Mouse (Mus musculus): ENCODE measurements around the gene Gm17018.
A peak's percentile ranks its signal among the peaks of the same experiment; 100 is the strongest.

Gm17018 gene

GRCm38 (mm10) chr19:45587509-45588292, 27.3 kb downstream of the Gm17018 start:
- no peak for DNase-seq (ENCODE audit: low spot score in 2 of 2)

- no peak for DNase-seq (ENCODE audit: low spot score in 2 of 2)
Measured at GRCm38 (mm10) chr19:45589761-45590160, 29.3 kb downstream of the Gm17018 start.

GRCm38 (mm10) chr19:45591704-45592103, 31.3 kb downstream of the Gm17018 start:
- DNase-seq (ENCODE audit: low spot score in 2 of 2), result peak; percentile 59

DNA sequence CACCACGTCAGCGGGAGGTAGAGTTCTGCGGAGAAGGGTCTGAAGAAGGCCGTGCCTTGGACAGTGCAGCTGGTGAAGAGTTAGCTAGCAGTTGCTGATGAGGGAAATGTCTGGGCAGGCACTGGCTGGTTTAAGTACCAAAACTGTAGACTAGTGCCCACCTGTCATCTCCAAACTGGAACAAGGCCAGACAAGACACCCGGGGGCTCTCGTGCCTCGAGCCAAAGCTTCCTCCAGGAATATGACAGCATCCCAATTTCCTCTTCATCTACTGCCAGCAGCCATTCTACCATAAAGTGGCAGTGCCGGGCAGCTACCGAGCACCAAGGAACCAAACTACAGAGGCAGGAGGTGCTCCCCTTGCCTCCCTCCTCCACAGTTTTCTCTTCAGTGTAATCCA, 32.5 kb downstream of the Gm17018 start:
- no peak for DNase-seq (ENCODE audit: low spot score in 2 of 2)

DNA sequence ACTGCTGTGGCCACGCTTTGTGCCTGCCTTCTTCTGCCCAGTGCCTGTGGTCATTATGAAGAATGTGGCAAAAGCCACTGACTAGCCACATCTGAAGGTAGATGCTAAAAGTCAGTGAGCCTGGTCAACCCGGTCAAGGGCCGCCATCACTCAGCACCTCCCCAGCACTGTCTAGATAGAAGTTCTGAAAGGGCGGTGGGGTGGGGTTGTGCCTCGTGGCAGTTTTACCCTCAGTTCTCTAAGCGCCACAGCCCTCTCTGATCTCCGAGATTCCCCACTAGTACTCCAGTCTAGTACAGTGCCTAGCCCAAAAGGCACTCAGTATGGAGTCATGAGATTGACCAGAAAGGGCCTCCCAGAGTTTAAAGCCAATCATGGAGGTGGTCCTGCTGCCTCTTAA, 33.7 kb downstream of the Gm17018 start:
- DNase-seq (ENCODE audit: low spot score in 2 of 2), result no peak

- no peak for DNase-seq (ENCODE audit: low spot score in 2 of 2)
Measured at GRCm38 (mm10) chr19:45595481-45595880, 35.1 kb downstream of the Gm17018 start.

DNA sequence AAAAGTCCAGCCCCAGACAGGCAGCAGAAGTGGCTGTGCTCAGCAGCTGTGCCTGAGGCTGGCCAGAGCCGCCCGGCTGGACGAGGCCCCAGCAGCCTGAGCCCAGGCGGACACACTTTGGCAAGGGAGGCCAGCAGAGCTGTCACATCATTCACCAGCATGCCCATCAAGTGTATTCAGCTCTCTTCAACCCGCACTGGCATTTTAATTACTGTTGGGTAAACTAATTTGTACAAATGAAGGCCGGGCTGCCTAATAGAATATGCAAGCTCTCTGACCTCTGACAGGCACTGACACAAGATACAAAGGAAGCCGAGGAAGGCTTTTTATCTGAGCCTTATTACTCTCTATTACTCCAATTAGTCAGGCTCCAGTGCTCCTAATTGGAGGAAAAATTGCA, 35.6 kb downstream of the Gm17018 start:
- DNase-seq (ENCODE audit: low spot score in 2 of 2), result peak in 1 of 2 experiments; percentile 63

GRCm38 (mm10) chr19:45596434-45596833, 36.0 kb downstream of the Gm17018 start:
- DNase-seq (ENCODE audit: low spot score in 2 of 2), result no peak

DNA sequence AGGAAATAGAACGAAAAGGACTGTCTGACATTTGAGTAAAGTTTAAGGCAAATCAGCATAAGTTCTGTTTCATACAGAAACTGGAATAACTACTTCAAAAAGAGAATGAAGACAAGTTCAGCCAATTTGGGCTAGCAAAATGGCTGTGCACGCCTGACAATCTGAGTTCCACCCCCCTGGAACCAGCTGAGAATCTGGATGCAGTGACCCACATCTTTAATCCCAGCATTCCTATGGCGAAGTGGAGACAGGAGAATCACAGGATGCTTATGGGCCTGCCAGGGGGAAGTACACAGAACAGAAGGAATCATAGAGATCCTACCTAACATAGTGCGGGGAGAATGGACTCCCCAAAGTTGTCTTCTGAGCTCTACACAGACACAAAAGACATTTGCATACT, 36.7 kb downstream of the Gm17018 start:
- DNase-seq (ENCODE audit: low spot score in 2 of 2), result no peak

- no peak for DNase-seq (ENCODE audit: low spot score in 2 of 2)
Measured at GRCm38 (mm10) chr19:45602606-45603005, 42.2 kb downstream of the Gm17018 start.

GRCm38 (mm10) chr19:45606701-45607100, 46.3 kb downstream of the Gm17018 start:
- DNase-seq (ENCODE audit: low spot score in 2 of 2), result no peak

- DNase-seq (ENCODE audit: low spot score in 2 of 2), result no peak
Measured at GRCm38 (mm10) chr19:45607479-45607878, 47.1 kb downstream of the Gm17018 start.

- no peak for DNase-seq (ENCODE audit: low spot score in 2 of 2)
Measured at GRCm38 (mm10) chr19:45608648-45609339, 48.4 kb downstream of the Gm17018 start.

DNA sequence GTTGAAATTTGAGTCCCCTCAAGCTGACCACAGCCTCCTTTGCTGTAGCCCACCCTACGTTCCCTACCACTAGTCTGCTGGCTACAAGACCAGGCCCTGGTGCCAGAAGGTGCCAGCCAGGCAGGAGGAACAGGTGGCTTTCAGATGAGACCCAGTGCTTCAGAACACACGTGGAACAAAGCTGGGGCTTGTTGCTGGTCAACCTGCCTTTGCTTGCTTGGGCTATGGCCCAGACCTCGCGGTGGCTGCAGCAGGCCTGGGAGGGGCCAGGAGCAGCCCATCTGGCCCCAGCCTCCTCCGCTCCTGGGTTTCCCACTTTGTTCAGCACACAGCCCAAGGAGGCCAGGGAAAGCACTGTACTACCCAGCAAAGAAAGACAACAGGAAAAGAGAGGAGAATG, 50.4 kb downstream of the Gm17018 start:
- DNase-seq (ENCODE audit: low spot score in 2 of 2), result no peak

- peak; percentile 51 to 67 for DNase-seq (ENCODE audit: low spot score in 2 of 2)
Measured at GRCm38 (mm10) chr19:45614375-45614774, 54.0 kb downstream of the Gm17018 start.

DNA sequence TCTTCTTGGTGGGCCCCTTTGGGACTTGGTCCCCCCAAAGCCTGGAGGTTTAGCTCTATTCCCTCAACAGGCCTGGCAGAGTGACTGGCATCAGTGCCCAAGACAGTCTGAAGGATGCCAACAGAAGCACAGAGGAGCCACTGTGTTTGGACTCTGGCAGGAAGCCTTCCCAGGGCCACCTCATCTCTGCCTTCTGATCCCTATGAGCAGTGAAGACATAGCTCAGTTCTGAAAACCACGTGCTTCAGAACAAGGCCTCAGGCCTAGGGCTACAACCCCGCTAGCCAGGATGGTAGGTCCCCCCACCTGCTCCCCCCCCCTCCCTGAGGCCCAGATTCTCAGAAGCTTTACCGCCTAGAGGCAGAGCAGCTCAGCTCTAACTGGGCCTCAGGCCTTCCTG, 54.5 kb downstream of the Gm17018 start:
- DNase-seq (ENCODE audit: low spot score in 2 of 2), result peak; percentile 67 to 76

GRCm38 (mm10) chr19:45615415-45616213, 55.2 kb downstream of the Gm17018 start:
- no peak for DNase-seq (ENCODE audit: low spot score in 2 of 2)

- DNase-seq (ENCODE audit: low spot score in 2 of 2), result no peak
Measured at GRCm38 (mm10) chr19:45616214-45616518, 55.8 kb downstream of the Gm17018 start.

GRCm38 (mm10) chr19:45616735-45617134, 56.3 kb downstream of the Gm17018 start:
- DNase-seq (ENCODE audit: low spot score in 2 of 2), result no peak

- DNase-seq (ENCODE audit: low spot score in 2 of 2), result no peak
Measured at GRCm38 (mm10) chr19:45618184-45618583, 57.8 kb downstream of the Gm17018 start.

DNA sequence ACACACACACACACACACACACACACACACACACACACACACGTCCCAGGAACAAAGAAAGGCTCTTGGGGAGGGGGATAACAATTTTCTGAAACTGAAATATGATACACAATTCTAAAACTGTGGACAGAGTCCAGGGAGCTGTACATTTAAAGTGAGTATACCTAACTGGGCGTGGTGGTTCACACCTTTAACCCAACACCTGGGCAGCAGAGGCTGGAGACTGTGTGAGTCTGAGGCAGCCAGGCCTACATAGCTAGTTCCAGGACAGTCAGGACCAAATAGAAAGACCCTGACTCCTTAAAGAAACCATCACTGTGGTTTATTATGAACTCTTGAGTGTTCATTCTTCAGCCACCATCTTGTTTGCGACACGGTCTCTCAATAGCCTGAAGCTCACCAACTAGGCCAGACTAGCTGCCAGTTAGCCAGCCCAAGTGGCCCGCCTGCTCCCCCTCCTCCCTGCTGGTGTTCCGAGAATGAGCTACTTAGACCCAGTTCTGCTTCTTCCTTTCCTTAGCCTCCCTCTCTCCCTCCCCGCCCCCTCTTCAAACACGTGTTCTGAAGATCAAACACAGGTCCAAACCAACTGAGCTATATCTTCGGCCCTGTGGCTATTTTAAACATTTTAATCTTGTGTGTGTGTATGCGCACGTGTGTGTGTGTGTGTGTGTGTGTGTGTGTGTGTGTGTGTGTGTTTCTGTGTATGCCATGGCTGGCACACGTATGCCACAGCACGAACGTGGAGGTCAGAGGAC, 59.5 kb downstream of the Gm17018 start:
- no peak for DNase-seq (ENCODE audit: low spot score in 2 of 2)

- DNase-seq (ENCODE audit: low spot score in 2 of 2), result no peak
Measured at GRCm38 (mm10) chr19:45621061-45621460, 60.6 kb downstream of the Gm17018 start.
